Mouse (Mus musculus) erythroblast, embryonic 14.5 days (primary cell): ENCODE data around the gene Crhbp.

ENCODE experiments used
- GATA1 ChIP-seq: IDR thresholded peaks from 2 replicates; pipeline ENCODE4 v1.6.1; 2012; ENCODE audit warnings: low read length, inconsistent platforms, mixed read lengths
- TAL1 ChIP-seq: IDR thresholded peaks from 3 replicates; pipeline ENCODE4 v1.6.1; 2012; ENCODE audit warnings: low read length, inconsistent platforms, mixed read lengths

GRCm38 (mm10) chr13:95393242-95393641, 51.5 kb downstream of the Crhbp start:
- TF ChIP-seq TAL1: no peak
- no peak for TF ChIP-seq GATA1
